Mouse (Mus musculus) hindbrain, embryonic 10.5 days (tissue): ENCODE data around the gene Ccl6. TPM values are rescaled to one million over a fixed set of nuclear protein-coding genes. Genes with fewer than 3 reads are reported as not detected.

Source experiments
- DNase-seq: peaks from one replicate; pipeline ENCODE4 v3.0.0-alpha.2; 2017; ENCODE audit warnings: low spot score
- H3K27ac ChIP-seq: fragments of 300-500 bp; sonication (generic); 2 replicates; pipeline ENCODE4 v1.5.1; 2016; ENCODE audit warnings: mild to moderate bottlenecking, moderate library complexity
- H3K27me3 ChIP-seq: fragments of 300-500 bp; sonication (generic); 2 replicates; pipeline ENCODE4 v1.6.1; 2016; ENCODE audit warnings: mild to moderate bottlenecking; ENCODE audit not compliant: poor library complexity, insufficient read depth, severe bottlenecking
- H3K36me3 ChIP-seq: fragments of 300-500 bp; sonication (generic); 2 replicates; pipeline ENCODE4 v1.6.1; 2016; ENCODE audit warnings: mild to moderate bottlenecking, moderate library complexity
- H3K4me1 ChIP-seq: fragments of 300-500 bp; sonication (generic); replicated peaks from 2 replicates; pipeline ENCODE4 v1.6.1; 2016; ENCODE audit warnings: mild to moderate bottlenecking
- H3K4me3 ChIP-seq: fragments of 300-500 bp; sonication (generic); 2 replicates; pipeline ENCODE4 v1.5.1; 2016; ENCODE audit warnings: mild to moderate bottlenecking, moderate library complexity
- H3K9me3 ChIP-seq: fragments of 300-500 bp; sonication (generic); 2 replicates; pipeline ENCODE4 v1.6.1; 2016; ENCODE audit warnings: mild to moderate bottlenecking, moderate library complexity
- WGBS: fragments of 180-500 bp; shearing (Covaris S2); methylation state at CpG from one replicate; pipeline ENCODE4 v1.1.7; 2016; 5-methylcytosine and 5-hydroxymethylcytosine counted together
- polyA plus RNA-seq: library from polyadenylated mRNA; unstranded; fragments of >200 nt; fragmentation: Nextera tagmentation; extraction: Ambion mirVana; gene quantifications from 2 replicates; pipeline ENCODE4 v1.2.1, GENCODE M21; 2016

Ccl6 gene
- polyA plus RNA-seq, 1 experiment from 2014 or later = 3.0 TPM

GRCm38 (mm10) chr11:83619037-83619436, 26.1 kb upstream of the Ccl6 start:
- DNase-seq = no peak
- H3K36me3 ChIP-seq = no peaks in the 10 kb centered on the region
- H3K4me3 ChIP-seq = no peak overlapping the region
- whole genome bisulfite sequencing = 91% methylated on average over 1 of the region's 1 CpGs
- H3K27me3 ChIP-seq = no peaks in the 10 kb centered on the region
- no peaks in the 10 kb centered on the region for H3K9me3 ChIP-seq
- H3K4me1 ChIP-seq = no peaks in the 10 kb centered on the region
- no peak overlapping the region for H3K27ac ChIP-seq

- H3K4me1 ChIP-seq = no peaks in the 10 kb centered on the region
- no peak overlapping the region for H3K27ac ChIP-seq
- WGBS = 70% methylated on average over 5 of the region's 5 CpGs
- no peaks in the 10 kb centered on the region for H3K36me3 ChIP-seq
- no peaks in the 10 kb centered on the region for H3K9me3 ChIP-seq
- H3K4me3 ChIP-seq = no peak overlapping the region
- no peak for DNase-seq
- H3K27me3 ChIP-seq = no peaks in the 10 kb centered on the region
These were observed 25.4 kb upstream of the Ccl6 start for GRCm38 (mm10) chr11:83618238-83618637.

- Histone ChIP-seq H3K27ac (no peak overlapping the region), H3K27me3 (no peaks in the 10 kb centered on the region), H3K36me3 (no peaks in the 10 kb centered on the region), H3K4me3 (no peak overlapping the region), H3K4me1 (no peaks in the 10 kb centered on the region), H3K9me3 (no peaks in the 10 kb centered on the region)
- no peak for DNase-seq
- WGBS = 92% methylated on average over 1 of the region's 1 CpGs
These were observed 23.7 kb upstream of the Ccl6 start for GRCm38 (mm10) chr11:83616586-83616985.

- Histone ChIP-seq H3K4me3 (no peak overlapping the region), H3K27ac (no peak overlapping the region), H3K36me3 (no peaks in the 10 kb centered on the region), H3K27me3 (0 out of 2 replicates have a peak, but pooled peaks cover 3% of the 10 kb centered on the region), H3K9me3 (no peaks in the 10 kb centered on the region), H3K4me1 (no peaks in the 10 kb centered on the region)
- no peak for DNase-seq
- WGBS = 83% methylated on average over 2 of the region's 2 CpGs
These were observed 18.0 kb upstream of the Ccl6 start for GRCm38 (mm10) chr11:83610900-83611299.

GRCm38 (mm10) chr11:83606396-83606795, 13.5 kb upstream of the Ccl6 start:
- Histone ChIP-seq H3K9me3 (no peaks in the 10 kb centered on the region), H3K36me3 (no peaks in the 10 kb centered on the region), H3K27me3 (0 out of 2 replicates have a peak, but pooled peaks cover 3% of the 10 kb centered on the region), H3K27ac (no peak overlapping the region), H3K4me1 (no peaks in the 10 kb centered on the region), H3K4me3 (no peak overlapping the region)
- DNase-seq = no peak
- 58% methylated on average over 1 of the region's 1 CpGs for WGBS

- H3K27me3 ChIP-seq = 0 out of 2 replicates have a peak, but pooled peaks cover 3% of the 10 kb centered on the region
- 92% methylated on average over 3 of the region's 3 CpGs for WGBS
These were observed 12.6 kb upstream of the Ccl6 start for GRCm38 (mm10) chr11:83605535-83605934.

GRCm38 (mm10) chr11:83604698-83605097, 11.8 kb upstream of the Ccl6 start:
- DNase-seq = no peak
- Histone ChIP-seq H3K4me1 (no peaks in the 10 kb centered on the region), H3K27me3 (0 out of 2 replicates have a peak, but pooled peaks cover 3% of the 10 kb centered on the region), H3K36me3 (no peaks in the 10 kb centered on the region), H3K4me3 (no peak overlapping the region), H3K27ac (no peak overlapping the region), H3K9me3 (no peaks in the 10 kb centered on the region)
- WGBS = 94% methylated on average over 4 of the region's 4 CpGs

More at GRCm38 (mm10) chr11:83605535-83605934, 12.6 kb upstream of the Ccl6 start:
- Histone ChIP-seq H3K4me3 (no peak overlapping the region), H3K27ac (no peak overlapping the region), H3K4me1 (no peaks in the 10 kb centered on the region), H3K36me3 (no peaks in the 10 kb centered on the region), H3K9me3 (no peaks in the 10 kb centered on the region)
- no peak for DNase-seq

GRCm38 (mm10) chr11:83603399-83603798, 10.5 kb upstream of the Ccl6 start:
- DNase-seq = no peak
- 94% methylated on average over 3 of the region's 3 CpGs for WGBS
- Histone ChIP-seq H3K4me3 (no peak overlapping the region), H3K4me1 (no peaks in the 10 kb centered on the region), H3K36me3 (no peaks in the 10 kb centered on the region), H3K27ac (no peak overlapping the region), H3K9me3 (no peaks in the 10 kb centered on the region), H3K27me3 (no peaks in the 10 kb centered on the region)

- no peaks in the 10 kb centered on the region for H3K9me3 ChIP-seq
- 92% methylated on average over 2 of the region's 2 CpGs for WGBS
- H3K36me3 ChIP-seq = no peaks in the 10 kb centered on the region
- DNase-seq = no peak
- no peaks in the 10 kb centered on the region for H3K4me1 ChIP-seq
- H3K27ac ChIP-seq = no peak overlapping the region
- H3K27me3 ChIP-seq = no peaks in the 10 kb centered on the region
- no peak overlapping the region for H3K4me3 ChIP-seq
These were observed 7.7 kb upstream of the Ccl6 start for GRCm38 (mm10) chr11:83600576-83600975.

GRCm38 (mm10) chr11:83598991-83599390, 6.1 kb upstream of the Ccl6 start:
- DNase-seq = no peak
- 88% methylated on average over 3 of the region's 3 CpGs for WGBS
- Histone ChIP-seq H3K36me3 (no peaks in the 10 kb centered on the region), H3K27ac (no peak overlapping the region), H3K4me3 (no peak overlapping the region), H3K9me3 (no peaks in the 10 kb centered on the region), H3K27me3 (no peaks in the 10 kb centered on the region), H3K4me1 (no peaks in the 10 kb centered on the region)

- DNase-seq = no peak
- H3K36me3 ChIP-seq = no peaks in the 10 kb centered on the region
- H3K4me1 ChIP-seq = no peaks in the 10 kb centered on the region
- H3K9me3 ChIP-seq = no peaks in the 10 kb centered on the region
- no peaks in the 10 kb centered on the region for H3K27me3 ChIP-seq
- WGBS = 88% methylated on average over 3 of the region's 3 CpGs
- H3K4me3 ChIP-seq = no peak overlapping the region
- no peak overlapping the region for H3K27ac ChIP-seq
These were observed 5.4 kb upstream of the Ccl6 start for GRCm38 (mm10) chr11:83598207-83598837.

- no peaks in the 10 kb centered on the region for H3K9me3 ChIP-seq
- 90% methylated on average over 7 of the region's 7 CpGs for WGBS
- H3K36me3 ChIP-seq = no peaks in the 10 kb centered on the region
- H3K4me3 ChIP-seq = no peak overlapping the region
- peaks cover 2% of the 10 kb centered on the region; the same call in 1 of the 2 replicates for H3K4me1 ChIP-seq
- no peak for DNase-seq
- no peaks in the 10 kb centered on the region for H3K27me3 ChIP-seq
- H3K27ac ChIP-seq = no peak overlapping the region
These were observed 4.9 kb upstream of the Ccl6 start for GRCm38 (mm10) chr11:83597796-83598195.

GRCm38 (mm10) chr11:83595669-83596455, 3.0 kb upstream of the Ccl6 start:
- Histone ChIP-seq H3K27me3 (no peaks in the 10 kb centered on the region), H3K36me3 (no peaks in the 10 kb centered on the region), H3K4me3 (no peak overlapping the region), H3K4me1 (peaks cover 4% of the 10 kb centered on the region; the same call in 1 of the 2 replicates), H3K27ac (no peak overlapping the region), H3K9me3 (no peaks in the 10 kb centered on the region)
- WGBS = 82% methylated on average over 7 of the region's 7 CpGs
- DNase-seq = no peak
